Mouse (Mus musculus): ENCODE measurements around the gene Tsn. TPM values are rescaled to one million over a fixed set of nuclear protein-coding genes. Genes with fewer than 3 reads are reported as not detected.

Tsn gene
- 10.5 and 12.7 TPM in 2 replicates for polyA plus RNA-seq (2012)

DNA sequence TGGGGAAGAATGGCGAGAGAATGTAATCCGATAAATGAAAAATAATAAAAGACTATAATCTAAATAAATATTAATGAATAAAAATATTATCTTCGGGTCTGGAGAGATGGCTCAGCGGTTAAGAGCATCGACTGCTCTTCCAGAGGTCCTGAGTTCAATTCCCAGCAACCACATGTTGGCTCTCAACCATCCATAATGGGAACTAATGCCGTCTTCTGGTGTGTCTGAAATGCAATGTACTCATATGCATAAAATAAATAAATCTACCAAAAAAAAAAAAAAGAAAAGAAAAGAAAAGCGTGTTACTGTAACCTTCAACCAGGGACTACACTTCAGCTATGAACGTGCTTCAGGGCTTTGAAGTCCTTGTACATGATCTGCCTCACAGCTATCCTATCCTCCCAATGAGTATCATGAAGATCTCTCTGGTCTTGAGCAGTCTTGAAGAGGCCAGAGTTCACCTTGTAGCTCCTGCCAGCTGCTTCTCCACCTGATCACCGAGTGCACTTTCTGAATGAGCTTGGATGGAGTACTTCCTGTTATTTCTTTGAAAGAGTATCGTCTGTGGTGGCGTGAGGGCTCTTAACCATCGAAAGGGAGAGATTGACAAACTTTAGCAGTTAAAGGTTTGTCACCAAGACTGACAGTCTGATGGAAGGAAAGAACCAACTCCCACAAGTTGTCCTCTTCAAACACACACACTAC, at the start of gene Tsn:
Gene Tsn, minus strand, starts transcription at position 118 of the 705 bp plus-strand sequence.

DNA sequence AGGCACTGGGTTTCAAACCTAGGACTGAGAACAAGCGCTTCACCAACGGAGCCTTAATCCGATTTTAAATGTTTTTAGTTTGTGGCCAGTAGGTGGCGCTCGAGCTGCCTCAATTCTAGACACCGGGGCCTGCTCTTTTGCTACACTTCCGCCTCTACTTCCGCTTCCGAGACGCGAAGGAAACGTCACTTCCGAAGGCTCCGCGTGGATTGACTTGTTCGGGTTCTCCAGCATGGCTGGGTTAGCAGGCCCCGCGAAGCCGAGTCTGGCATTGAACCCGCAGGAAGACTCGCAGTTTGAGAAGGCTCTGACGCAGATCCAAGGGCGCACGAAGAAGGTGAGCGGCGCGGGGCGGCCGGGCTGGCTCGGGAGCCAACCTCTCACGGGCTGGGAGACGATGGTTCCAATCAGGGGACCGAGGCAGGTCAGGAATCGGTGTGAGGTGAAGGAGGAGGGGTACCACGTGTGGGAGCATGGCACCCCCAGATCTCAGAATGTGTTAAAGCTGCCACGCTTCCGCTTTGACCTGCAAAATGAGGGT, 10.2 kb upstream of the Tsn start, which contains the start of gene Nifk:
Gene Nifk, plus strand, starts transcription at position 179 of the 541 bp plus-strand sequence.

Other genes starting within 250 kb of the Tsn start
- not detected in 2 replicates for gene Gm29106, start 135.2 kb downstream of the Tsn start, polyA plus RNA-seq (2012)
- gene Nifk, start 10.1 kb upstream of the Tsn start, polyA plus RNA-seq (2012): 9.9 and 10.2 TPM in 2 replicates
- gene Clasp1, start 77.3 kb upstream of the Tsn start, polyA plus RNA-seq (2012): 31.6 and 31.8 TPM in 2 replicates

Measured in megakaryocyte-erythroid progenitor cell, adult 5 weeks (primary cell).